Mouse (Mus musculus) CH12.LX (cell line): ENCODE measurements around the gene Ccdc32.

Experiments
- CTCF ChIP-seq, 2 experiments: IDR thresholded peaks in 1 of 2; conservative IDR thresholded peaks in 1 of 2; 2 replicates each; pipeline ENCODE4 v1.5.1; 2011 to 2012; ENCODE audit warnings: low read depth in 2 of 2, low read length in 2 of 2, improper control_type of control experiment in 1 of 2, inconsistent platforms in 1 of 2, mild to moderate bottlenecking in 1 of 2, moderate library complexity in 1 of 2
- E2F4 ChIP-seq: IDR thresholded peaks from 2 replicates; pipeline ENCODE4 v1.6.1; 2011; ENCODE audit warnings: low read depth, low read length, improper control_type of control experiment; ENCODE audit not compliant: insufficient replicate concordance
- ELF1 ChIP-seq: IDR thresholded peaks from 2 replicates; pipeline ENCODE4 v1.6.1; 2014; ENCODE audit warnings: low read depth, mild to moderate bottlenecking, inconsistent platforms, low read length, improper control_type of control experiment
- EP300 ChIP-seq: IDR thresholded peaks from 2 replicates; pipeline ENCODE4 v1.6.1; 2011; ENCODE audit warnings: low read length, improper control_type of control experiment
- HCFC1 ChIP-seq: IDR thresholded peaks from 2 replicates; pipeline ENCODE4 v1.6.1; 2012; ENCODE audit warnings: low read depth, mild to moderate bottlenecking, inconsistent platforms, low read length, improper control_type of control experiment
- MAFK ChIP-seq: IDR thresholded peaks from 2 replicates; pipeline ENCODE4 v1.6.1; 2011; ENCODE audit warnings: low read length, improper control_type of control experiment; ENCODE audit not compliant: insufficient replicate concordance
- POLR2A ChIP-seq: IDR thresholded peaks from 2 replicates; pipeline ENCODE4 v1.6.1; 2011; ENCODE audit warnings: low read depth, mild to moderate bottlenecking, improper control_type of control experiment, low read length

DNA sequence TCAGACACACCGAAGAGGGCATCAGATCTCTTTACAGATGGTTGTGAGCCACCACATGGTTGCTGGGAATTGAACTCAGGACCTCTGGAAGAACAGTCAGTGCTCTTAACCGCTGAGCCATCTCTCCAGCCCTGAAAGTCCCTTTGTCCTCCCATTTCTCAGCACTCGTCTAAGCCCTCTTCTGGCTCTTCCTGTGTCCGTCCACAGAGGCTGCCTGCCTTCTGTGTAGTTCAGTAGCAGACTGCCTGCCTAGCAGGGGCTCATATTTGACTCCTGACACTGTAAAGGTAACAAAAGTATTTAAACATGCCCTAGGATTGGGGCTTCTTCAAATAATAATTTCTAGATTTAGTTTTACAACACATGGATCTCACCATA lies 4.0 kb downstream of the Ccdc32 start:
- TF ChIP-seq POLR2A (no peak), EP300 (no peak), E2F4 (no peak), HCFC1 (no peak), MAFK (no peak), CTCF (conservative IDR thresholded peaks at IDR 0.05 in 1 of 2, IDR thresholded peaks at IDR 0.05 in 1 of 2; ENCODE audit: low read depth in 2 of 2, low read length in 2 of 2) (no peak), ELF1 (no peak)
